Mouse (Mus musculus) gastrocnemius, postnatal 14 days (tissue): ENCODE results near the gene Gm20388. TPM values are rescaled to one million over a fixed set of nuclear protein-coding genes. Genes with fewer than 3 reads are reported as not detected.

Experiments used
- DNase-seq: peaks from one replicate; pipeline ENCODE4 v3.0.0; 2021; ENCODE audit warnings: mixed read lengths
- intact Hi-C: fragments of 180-260 bp; cut with DNase I; formaldehyde crosslinking; loops from one replicate; pipeline ENCODE4 v1.15.1; 2025; ENCODE audit warnings: low total_unique reads
- total RNA-seq, 2 experiments: library from RNA; stranded (reverse); gene quantifications; 2 replicates each; pipeline ENCODE4 v1.2.3; 2021

The Gm20388 gene
- total RNA-seq, 2 experiments from 2014 or later = 5.6 to 6.0 TPM

DNA sequence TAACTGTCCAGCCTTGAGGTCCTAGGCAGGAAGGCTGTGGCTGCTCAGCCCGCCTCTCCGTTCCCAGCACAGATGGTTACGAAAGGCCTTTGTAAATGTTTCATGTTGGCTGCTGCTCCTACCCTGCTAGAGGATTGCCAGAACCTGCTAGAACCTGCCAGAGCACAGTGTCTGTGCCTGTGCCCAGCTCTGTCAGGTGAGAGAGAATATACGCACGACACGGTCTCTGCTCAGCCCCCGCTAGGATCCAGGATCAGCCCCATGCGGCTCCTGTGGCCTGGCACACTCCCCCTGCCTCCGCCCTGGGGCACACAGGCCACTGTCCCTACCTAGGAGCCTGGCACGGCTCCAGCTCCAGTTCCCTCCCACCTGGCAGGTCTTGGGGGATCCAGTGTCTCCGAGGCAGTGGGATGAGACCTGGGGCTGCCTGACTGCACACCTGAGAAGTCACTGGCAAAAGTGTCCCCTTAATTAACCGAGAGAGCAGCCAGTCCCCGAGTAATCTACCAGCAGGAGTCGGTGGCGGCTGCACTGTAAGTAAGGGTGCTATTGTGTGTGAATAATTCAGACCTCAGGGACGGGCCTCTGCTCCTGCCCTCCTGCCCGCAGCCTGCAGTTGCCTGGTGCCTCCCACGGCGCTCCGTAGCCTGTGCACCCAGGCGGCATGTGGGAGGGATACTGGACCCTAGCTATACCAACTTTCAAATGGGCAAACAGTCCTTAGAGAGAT, 527.2 kb downstream of the Gm20388 start:
- no peak for DNase-seq
- intact Hi-C loops = no loop called here

DNA sequence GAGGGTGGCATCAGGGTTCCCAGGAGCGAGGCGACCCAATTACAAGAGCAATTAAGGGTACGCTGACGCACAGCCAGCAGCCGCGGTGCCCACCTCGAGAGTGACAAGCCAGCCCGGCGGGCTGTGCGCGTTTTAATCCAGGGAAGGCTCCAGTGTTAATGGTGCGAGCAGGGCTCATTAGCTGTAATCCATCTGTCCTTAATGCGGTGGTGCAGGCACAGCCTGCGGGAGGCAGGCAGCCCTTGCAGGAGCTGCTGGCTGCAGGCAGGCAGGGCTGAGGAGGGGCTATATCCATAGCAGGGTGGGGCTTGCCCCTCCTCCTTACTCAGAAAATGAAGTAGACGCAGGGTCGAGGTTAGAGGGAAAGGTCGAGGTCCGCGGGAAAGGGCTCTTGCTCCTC, 528.7 kb downstream of the Gm20388 start:
- no peak for DNase-seq
- intact Hi-C loops = no loop called here

- no peak for DNase-seq
- intact Hi-C loops = no loop called here
Measured at GRCm38 (mm10) chr8:120440739-120441138, 530.1 kb downstream of the Gm20388 start.

- DNase-seq = no peak
- intact Hi-C loops = no loop called here
Measured at GRCm38 (mm10) chr8:120441637-120442036, 531.0 kb downstream of the Gm20388 start.

- DNase-seq = no peak
- intact Hi-C loops = no loop called here
Measured at GRCm38 (mm10) chr8:120442306-120443003, 531.8 kb downstream of the Gm20388 start.

DNA sequence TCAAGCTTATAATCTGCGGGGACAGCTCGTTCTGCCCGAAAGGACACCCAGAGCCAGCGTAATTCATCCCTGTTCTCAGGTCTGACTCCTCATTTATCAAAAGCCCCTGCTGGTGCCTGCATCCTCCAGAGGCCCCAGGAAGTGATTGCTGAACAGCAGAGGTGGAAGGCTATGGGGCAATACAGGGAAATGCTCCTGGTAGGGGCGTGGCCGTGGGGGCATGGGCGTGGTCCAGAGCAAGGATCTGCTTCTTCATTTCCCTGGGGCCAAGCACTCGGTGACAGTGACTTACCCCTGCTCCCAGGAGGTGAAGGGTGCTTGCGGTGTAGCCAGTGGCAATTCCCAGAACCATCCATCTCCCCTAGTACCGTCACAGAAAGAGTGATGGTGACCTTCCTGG, 534.6 kb downstream of the Gm20388 start:
- intact Hi-C loops = no loop called here
- no peak for DNase-seq

GRCm38 (mm10) chr8:120448131-120448530, 537.5 kb downstream of the Gm20388 start:
- DNase-seq = no peak
- intact Hi-C loops = no loop called here

DNA sequence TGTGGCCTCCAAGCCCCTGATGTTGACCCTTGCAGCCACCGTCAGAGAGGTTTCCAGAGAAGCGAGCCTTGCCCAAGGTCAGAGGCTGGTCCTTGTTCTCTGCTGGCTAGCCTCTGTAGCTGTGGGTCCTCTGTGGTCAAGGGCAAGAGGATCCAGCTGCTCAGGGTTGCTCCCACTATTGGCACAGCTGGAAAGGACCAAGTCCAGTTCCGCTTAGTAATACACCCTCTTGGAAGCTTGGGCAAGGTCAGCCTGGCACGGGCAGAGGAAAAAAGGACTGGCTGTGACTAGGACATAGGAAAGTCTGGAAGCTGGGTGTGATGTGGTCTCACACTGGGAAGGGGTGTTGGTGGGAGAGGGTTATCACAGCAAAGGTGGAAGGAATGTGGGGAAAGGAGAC, 538.5 kb downstream of the Gm20388 start:
- no peak for DNase-seq
- intact Hi-C loops = no loop called here

GRCm38 (mm10) chr8:120449608-120450031, 539.0 kb downstream of the Gm20388 start:
- DNase-seq = peak; percentile 82
- intact Hi-C loops = no loop called here

DNA sequence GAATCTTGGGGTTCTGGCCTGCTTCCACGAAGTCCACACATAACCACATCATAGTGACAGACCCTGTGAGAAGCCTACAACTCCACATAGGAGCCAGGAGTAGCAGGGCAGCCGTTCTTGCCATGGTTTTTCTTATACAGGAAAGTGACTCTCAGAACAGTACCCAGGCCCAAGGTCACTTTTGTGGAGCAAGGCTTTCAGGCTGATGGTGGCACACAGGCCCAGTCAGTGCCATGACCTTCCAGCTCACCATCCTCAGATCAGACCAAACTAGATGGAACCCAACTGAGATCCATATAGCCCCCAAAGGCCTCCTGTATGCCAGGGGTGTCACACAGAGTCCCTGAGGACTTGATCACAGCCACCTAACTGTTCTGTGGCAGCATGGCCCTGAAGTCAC, 541.5 kb downstream of the Gm20388 start:
- intact Hi-C loops = no loop called here

GRCm38 (mm10) chr8:120454404-120454803, 543.8 kb downstream of the Gm20388 start:
- intact Hi-C loops = no loop called here
- DNase-seq = no peak

More for the DNA sequence above, 541.5 kb downstream of the Gm20388 start:
- DNase-seq = no peak

DNA sequence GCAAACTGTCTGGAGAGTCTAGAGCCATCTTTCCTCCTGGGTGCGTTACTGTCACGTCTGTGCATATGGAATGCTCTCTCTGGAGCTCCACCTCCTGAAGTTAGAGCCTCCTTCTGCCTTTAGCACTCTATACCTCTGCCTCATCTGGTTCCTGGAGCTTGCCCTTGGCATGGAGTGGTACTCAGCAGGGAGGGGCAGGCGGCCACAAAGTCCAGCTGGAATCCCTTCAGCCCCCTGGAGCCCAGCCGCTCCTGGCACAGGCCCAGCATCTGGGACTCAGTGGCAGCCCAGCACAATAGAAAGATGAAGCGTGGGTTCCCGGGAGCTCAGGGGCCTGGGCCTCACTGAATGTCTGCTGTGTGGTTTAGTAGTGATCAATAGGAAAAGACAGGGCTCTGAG, 549.7 kb downstream of the Gm20388 start:
- no peak for DNase-seq
- intact Hi-C loops = no loop called here

GRCm38 (mm10) chr8:120462119-120462551, 551.5 kb downstream of the Gm20388 start:
- intact Hi-C loops = no loop called here
- no peak for DNase-seq

- no peak for DNase-seq
- intact Hi-C loops = no loop called here
Measured at GRCm38 (mm10) chr8:120462611-120463010, 552.0 kb downstream of the Gm20388 start.

GRCm38 (mm10) chr8:120463918-120464584, 553.4 kb downstream of the Gm20388 start:
- DNase-seq = no peak
- intact Hi-C loops = no loop called here

GRCm38 (mm10) chr8:120464585-120464937, 553.9 kb downstream of the Gm20388 start:
- intact Hi-C loops = no loop called here
- no peak for DNase-seq

- peak; percentile 59 for DNase-seq
- intact Hi-C loops = no loop called here
Measured at GRCm38 (mm10) chr8:120465710-120466109, 555.1 kb downstream of the Gm20388 start.

- intact Hi-C loops = no loop called here
- DNase-seq = no peak
Measured at GRCm38 (mm10) chr8:120466266-120466665, 555.6 kb downstream of the Gm20388 start.

DNA sequence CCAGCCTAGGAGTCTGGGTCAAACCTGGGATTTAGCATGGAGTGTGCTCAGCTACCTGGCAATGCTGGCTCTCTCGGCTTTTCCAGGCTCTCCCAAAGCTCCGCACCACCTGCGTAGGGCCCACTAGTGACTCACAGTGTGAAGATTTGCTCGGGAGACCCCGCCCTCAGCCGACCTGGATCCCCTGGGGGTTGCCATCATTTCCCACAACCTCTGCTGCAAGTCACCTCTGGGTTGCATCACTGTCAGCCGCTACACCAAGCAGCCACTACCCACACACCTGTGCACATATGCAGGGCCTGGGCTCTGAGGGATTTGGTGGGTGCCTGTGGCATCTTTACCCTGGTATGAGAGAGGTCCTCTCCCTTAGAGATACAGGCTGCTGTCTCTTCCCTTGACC, 557.0 kb downstream of the Gm20388 start:
- intact Hi-C loops = no loop called here
- no peak for DNase-seq

DNA sequence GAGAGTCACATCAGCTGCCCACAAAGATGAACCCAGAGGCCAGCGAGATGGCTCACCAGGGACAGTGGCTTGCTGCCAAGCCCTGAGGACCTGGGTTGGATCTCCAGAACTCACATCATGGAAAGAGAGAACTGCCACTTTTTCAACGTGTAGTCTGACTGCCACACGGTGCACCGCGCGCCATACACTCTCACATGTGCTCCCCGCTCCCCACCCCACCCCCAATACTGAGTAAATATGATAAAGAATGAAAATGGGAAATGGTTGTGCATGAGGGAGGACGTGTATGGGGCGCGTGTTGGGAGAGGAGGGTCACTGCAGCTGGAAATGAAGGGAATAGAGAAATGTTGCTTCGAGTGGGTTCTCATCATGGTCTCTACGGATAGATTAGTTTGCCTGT, 559.5 kb downstream of the Gm20388 start:
- no peak for DNase-seq
- intact Hi-C loops = no loop called here

DNA sequence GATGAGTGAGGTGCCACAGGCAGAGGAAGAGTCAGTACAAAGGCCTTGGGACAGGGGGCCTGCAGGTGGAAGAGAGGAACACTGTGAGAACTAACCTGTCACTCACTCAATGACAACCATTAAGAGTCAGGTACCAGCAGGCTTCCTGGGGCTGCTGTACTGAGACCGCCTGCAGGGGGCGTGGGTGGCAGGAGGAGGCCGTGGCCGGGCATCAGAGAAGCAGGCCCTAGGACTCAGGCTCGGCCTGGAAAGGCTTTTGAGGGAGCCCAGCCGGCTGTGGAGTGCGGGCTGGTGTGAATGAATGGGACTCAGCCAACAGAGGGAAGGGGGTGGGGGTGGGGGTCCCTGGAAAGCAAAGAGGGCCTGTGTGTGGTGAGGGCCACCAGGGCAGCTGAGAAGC, 560.5 kb downstream of the Gm20388 start:
- DNase-seq = peak; percentile 61
- intact Hi-C loops = no loop called here
